Mouse (Mus musculus): ENCODE data around the gene Prpf40b. TPM values are rescaled to one million over a fixed set of nuclear protein-coding genes. Genes with fewer than 3 reads are reported as not detected.
A peak's percentile ranks its signal among the peaks of the same experiment; 100 is the strongest.

Prpf40b gene
- polyA plus RNA-seq, 1 experiment, result 17.9 TPM

DNA sequence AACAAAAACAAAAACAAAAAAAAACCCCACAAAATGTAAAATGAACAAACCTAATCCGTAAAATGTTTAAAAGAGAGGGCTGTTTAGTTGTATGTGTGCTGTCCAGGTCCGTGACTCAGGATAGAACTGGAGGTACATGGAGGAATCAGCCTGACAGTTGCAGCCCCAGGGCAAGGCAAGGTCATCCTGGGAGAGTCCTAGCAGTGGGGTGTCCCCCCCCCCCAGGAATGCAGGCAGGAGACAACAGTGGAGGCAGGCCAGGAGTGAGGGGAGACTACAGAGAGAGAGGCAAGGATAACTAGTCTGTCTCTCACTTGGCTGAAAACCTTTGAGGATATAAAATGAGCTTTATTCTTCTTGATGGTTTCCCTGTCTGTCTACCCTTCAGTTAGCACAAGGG lies 30.5 kb upstream of the Prpf40b start:
- H3K4me3 ChIP-seq (ENCODE audit: insufficient read depth, low read depth, low read length), result no peak overlapping the region
- no peak overlapping the region for H3K27ac ChIP-seq (replicated peaks; ENCODE audit: low read depth, low read length)
- H3K4me1 ChIP-seq (ENCODE audit: control insufficient read depth, insufficient read depth, insufficient read length, low read length), result peaks cover 3% of the 10 kb centered on the region; the same call in 1 of the 2 replicates

DNA sequence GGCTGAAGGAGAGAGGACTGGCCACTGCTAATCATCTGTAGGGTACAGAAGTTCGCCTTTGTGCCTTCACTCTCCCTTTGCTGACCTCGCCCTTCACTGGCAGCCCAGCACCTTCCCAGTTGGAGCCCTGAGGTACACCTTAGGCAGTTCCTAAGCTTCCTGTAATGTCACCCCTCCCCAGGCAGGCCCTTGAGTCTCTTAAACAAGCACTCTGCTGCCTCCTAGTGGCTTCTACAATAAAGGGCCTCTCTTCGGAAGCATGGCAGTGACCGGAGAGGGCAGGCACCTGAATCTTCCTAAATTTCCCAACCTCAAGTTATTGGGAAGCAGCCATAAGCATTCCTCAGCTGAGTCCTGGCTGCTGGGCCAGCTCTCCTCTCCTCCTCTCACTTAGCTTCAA lies 29.2 kb upstream of the Prpf40b start:
- no peak overlapping the region for H3K4me3 ChIP-seq (ENCODE audit: insufficient read depth, low read depth, low read length)
- no peak overlapping the region for H3K27ac ChIP-seq (replicated peaks; ENCODE audit: low read depth, low read length)
- H3K4me1 ChIP-seq (ENCODE audit: control insufficient read depth, insufficient read depth, insufficient read length, low read length), result no peaks in the 10 kb centered on the region

DNA sequence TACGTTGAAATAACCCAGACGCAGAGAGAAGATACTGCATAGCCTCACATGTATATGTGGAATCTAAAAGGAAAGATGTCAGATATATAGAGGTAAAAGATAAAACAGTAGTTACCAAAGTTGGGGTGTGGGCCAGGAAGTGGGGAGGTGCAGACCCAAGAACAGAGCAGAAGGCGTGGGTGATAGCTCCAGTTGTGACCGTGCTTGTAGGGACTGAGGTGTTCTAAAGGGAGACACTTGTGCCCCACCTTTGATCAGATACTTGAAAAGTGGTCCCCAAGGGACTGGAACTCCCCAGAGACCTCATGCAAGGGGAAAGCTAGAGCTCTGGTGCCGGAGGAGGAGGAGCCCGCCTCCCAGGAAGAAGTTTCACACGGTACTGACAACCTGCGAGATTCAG lies 18.8 kb upstream of the Prpf40b start:
- H3K4me3 ChIP-seq (ENCODE audit: insufficient read depth, low read depth, low read length), result no peak overlapping the region
- no peaks in the 10 kb centered on the region for H3K4me1 ChIP-seq (ENCODE audit: control insufficient read depth, insufficient read depth, insufficient read length, low read length)
- no peak overlapping the region for H3K27ac ChIP-seq (replicated peaks; ENCODE audit: low read depth, low read length)

DNA sequence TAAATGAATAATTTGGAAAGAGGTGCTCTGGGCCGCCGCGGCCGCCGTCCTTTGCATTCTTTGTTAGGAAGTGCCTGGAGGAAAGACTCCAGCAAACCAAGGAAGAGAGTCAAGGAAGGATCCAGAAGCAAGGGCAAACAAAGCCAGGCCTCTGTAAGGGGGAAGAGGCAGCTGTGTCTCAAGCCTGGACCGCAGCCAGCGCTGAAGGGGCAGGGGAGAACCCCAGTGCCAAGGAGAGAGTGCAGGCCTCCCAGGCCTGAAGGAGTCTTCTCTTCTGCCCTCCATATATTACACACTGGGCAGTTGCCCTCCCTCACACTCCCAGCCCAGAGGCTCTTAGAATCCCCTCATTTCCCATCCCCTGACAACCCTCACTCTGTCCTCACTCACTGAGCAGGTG lies 16.6 kb upstream of the Prpf40b start:
- no peaks in the 10 kb centered on the region for H3K4me1 ChIP-seq (ENCODE audit: control insufficient read depth, insufficient read depth, insufficient read length, low read length)
- no peak overlapping the region for H3K27ac ChIP-seq (replicated peaks; ENCODE audit: low read depth, low read length)
- no peak overlapping the region for H3K4me3 ChIP-seq (ENCODE audit: insufficient read depth, low read depth, low read length)

DNA sequence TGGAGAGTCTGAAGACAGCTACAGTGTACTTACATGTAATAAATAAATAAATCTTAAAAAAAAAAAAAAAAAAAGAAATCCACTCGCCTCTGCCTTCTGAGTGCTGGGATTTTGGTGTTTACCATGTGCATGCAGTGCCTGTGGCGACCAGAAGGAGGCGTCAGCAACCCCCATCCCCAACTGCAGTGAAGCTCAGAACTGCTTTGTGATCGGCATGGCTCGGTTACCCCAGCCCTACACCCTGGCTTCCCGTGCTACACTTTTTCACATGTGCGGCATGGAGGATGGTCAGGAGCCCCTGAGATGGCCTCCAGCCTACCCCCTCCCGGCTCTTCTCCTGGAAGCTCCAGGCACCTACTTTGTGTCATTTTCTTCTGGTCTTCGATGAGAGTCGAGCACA lies 11.4 kb upstream of the Prpf40b start:
- no peak overlapping the region for H3K27ac ChIP-seq (replicated peaks; ENCODE audit: low read depth, low read length)
- H3K4me3 ChIP-seq (ENCODE audit: insufficient read depth, low read depth, low read length), result no peak overlapping the region
- H3K4me1 ChIP-seq (ENCODE audit: control insufficient read depth, insufficient read depth, insufficient read length, low read length), result no peaks in the 10 kb centered on the region

DNA sequence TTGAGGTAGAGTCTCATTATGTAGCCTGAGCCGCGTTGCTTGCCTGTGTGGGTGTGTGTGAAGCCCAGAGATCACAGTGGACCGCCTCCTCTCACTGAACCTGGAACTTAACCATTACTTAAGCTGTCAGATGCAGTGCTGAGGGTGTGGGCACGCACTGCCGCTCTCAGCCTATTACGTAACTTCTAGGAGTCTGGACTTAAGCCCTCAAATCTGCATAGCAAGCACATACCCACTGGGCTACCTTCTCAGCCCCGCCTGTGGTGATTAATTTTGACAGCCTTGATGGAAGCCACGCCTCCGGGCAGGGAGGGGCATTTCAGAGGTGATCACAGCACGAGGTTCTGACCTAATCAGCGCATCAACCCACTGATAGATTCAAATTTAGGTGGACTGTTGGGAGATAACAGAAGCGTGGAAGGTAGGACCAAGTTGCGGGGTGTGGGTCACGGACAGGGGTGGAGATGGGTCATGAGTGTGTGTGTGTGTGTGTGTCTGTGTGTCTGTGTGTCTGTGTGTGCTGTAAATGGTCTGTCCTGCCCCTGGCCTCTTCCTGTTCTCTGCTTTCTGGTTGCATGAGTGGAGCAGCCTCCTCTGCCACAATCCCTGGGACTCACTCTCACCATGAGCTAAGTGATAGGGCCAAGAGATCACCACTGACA lies 10.2 kb upstream of the Prpf40b start:
- Histone ChIP-seq H3K4me1 (ENCODE audit: control insufficient read depth, insufficient read depth, insufficient read length, low read length) (no peaks in the 10 kb centered on the region), H3K27ac (replicated peaks; ENCODE audit: low read depth, low read length) (no peak overlapping the region)

DNA sequence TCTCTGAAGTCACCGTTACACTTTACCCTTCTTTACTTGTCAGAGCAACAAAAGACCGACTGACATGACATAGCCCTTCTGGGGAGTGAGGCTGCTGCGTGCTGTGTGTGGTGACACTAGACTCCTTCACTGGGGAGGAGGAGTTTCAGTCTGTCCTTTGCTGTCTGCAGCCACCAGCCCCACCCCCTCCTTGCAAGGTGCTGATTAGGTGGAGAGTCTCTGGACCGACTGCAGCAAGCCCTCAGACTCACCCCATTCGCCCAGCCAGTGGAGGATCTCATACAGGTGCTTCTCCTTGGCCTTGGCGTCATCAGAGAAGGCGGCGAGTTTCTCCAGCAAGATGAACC lies 9.7 kb upstream of the Prpf40b start:
- Histone ChIP-seq H3K4me1 (ENCODE audit: control insufficient read depth, insufficient read depth, insufficient read length, low read length) (no peaks in the 10 kb centered on the region), H3K4me3 (ENCODE audit: insufficient read depth, low read depth, low read length) (no peak overlapping the region), H3K27ac (replicated peaks; ENCODE audit: low read depth, low read length) (no peak overlapping the region)

More for the DNA sequence above, 10.2 kb upstream of the Prpf40b start:
- no peak overlapping the region for H3K4me3 ChIP-seq (ENCODE audit: insufficient read depth, low read depth, low read length)

DNA sequence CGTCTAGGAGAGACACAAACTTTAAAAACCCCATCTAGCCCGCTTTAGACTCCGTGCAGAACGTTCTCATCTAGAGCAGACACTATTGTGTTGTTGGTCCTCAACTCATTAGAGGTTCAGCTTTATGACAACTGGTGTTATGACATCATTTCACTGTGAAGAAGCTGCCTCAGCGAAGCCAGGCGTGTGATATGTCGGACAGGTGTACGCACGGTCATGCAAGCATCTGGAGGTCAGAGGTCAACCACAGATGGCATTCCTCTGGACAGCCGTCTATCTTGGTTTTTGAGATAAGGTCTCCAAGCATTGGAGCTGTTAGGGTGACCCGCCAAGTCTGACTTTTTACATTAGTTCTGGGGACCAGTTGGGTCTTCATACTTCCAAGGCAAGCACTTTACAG lies 4.3 kb upstream of the Prpf40b start:
- H3K4me1 ChIP-seq (ENCODE audit: control insufficient read depth, insufficient read depth, insufficient read length, low read length), result no peaks in the 10 kb centered on the region
- H3K4me3 ChIP-seq (ENCODE audit: insufficient read depth, low read depth, low read length), result no peak overlapping the region
- no peak overlapping the region for H3K27ac ChIP-seq (replicated peaks; ENCODE audit: low read depth, low read length)

DNA sequence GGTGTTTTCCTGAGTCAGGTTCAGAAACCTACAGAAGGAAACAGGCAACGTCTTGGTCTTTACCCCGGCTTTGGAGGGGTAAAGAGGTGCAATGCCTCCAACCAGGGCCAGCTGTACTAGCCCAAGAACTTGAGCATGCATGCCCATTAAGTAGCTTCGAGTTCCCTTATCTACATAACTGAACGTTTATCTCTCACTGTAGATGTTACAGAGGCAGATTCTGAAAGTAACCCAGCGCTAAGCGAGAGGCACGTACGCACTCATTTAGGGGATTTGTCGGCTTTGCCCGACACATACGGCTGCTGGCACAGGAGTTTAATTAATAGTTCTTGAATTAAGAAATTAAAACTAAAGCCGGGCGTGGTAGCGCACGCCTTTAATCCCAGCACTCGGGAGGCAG lies 600 bp upstream of the Prpf40b start:
- Histone ChIP-seq H3K4me3 (ENCODE audit: insufficient read depth, low read depth, low read length) (peak overlapping the region; percentile 82), H3K27ac (replicated peaks; ENCODE audit: low read depth, low read length) (no peak overlapping the region)

DNA sequence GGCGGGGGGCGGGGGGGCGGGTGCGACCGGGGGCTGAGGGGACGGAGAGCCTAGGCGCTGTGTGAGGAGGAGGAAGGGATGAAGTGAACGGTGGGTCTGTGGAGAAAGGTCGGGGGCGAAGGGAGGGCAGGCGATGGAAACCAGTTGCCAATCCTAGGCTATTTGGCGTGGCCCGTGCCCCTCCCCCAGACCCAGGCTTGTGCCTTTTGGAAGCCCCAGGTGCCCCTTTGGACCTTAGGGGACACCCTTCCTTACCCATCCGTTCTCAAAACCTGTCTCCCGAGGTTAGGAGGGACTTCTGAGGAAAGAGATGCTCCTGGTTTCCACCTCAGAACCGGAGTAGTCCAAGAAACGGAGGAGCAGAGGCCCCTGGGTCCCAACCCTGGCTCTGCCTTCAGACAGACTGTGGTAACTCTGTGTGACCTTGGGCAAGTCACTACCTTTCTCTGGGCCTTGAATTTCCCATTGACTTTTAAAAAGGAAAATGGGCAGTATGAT lies 646 bp downstream of the Prpf40b start, which contains the start of gene Fam186b:
TSS of gene Fam186b (minus strand) at position 405 of the 498 bp plus-strand sequence.
- H3K27ac ChIP-seq (replicated peaks; ENCODE audit: low read depth, low read length), result peak within 1 kb of the TSS; percentile 23
- H3K4me1 ChIP-seq (ENCODE audit: control insufficient read depth, insufficient read depth, insufficient read length, low read length), result no peaks in the 10 kb centered on the region
- H3K4me3 ChIP-seq (ENCODE audit: insufficient read depth, low read depth, low read length), result peak within 1 kb of the TSS; percentile 82

More for the DNA sequence above, 600 bp upstream of the Prpf40b start:
- H3K4me1 ChIP-seq (ENCODE audit: control insufficient read depth, insufficient read depth, insufficient read length, low read length), result no peaks in the 10 kb centered on the region

DNA sequence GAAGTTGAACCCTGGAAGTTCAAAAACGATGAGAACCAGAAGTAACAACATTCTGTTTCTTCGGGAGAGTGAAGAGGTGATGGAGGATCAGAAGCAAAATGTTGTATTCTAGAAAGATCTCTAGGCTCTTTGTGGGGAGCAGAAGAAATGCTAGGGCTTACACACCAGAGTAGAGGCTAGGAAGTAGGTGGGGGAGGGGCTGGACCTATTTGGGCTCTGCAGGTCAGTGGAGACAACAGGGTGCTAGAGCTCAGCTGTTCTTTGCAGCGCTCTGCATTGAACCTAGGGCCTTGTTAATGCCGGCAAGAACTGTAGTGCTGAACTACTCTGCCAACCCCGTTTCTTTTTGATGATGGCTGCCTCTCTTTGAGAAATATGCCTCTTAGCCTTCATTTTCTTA lies 1.3 kb downstream of the Prpf40b start:
- no peaks in the 10 kb centered on the region for H3K4me1 ChIP-seq (ENCODE audit: control insufficient read depth, insufficient read depth, insufficient read length, low read length)
- H3K27ac ChIP-seq (replicated peaks; ENCODE audit: low read depth, low read length), result no peak overlapping the region
- peak overlapping the region; percentile 82; the same call in 1 of the 2 replicates for H3K4me3 ChIP-seq (ENCODE audit: insufficient read depth, low read depth, low read length)

DNA sequence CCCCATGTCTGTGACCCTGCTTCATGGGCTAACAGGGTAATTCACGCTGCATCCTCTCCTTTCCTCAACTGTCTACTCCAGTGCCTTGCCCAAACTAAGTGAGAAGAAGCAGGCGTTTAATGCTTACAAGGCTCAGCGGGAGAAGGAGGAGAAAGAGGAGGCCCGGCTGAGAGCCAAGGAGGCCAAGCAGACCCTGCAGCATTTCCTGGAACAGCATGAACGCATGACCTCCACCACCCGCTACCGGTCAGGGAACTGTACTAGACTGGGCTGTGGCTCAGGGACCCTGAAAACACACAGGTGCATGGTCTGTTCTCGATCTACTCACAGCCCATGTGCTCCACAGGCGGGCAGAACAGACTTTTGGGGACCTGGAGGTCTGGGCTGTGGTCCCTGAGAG lies 12.6 kb downstream of the Prpf40b start:
- Histone ChIP-seq H3K27ac (replicated peaks; ENCODE audit: low read depth, low read length) (no peak overlapping the region), H3K4me1 (ENCODE audit: control insufficient read depth, insufficient read depth, insufficient read length, low read length) (no peaks in the 10 kb centered on the region), H3K4me3 (ENCODE audit: insufficient read depth, low read depth, low read length) (no peak overlapping the region)

DNA sequence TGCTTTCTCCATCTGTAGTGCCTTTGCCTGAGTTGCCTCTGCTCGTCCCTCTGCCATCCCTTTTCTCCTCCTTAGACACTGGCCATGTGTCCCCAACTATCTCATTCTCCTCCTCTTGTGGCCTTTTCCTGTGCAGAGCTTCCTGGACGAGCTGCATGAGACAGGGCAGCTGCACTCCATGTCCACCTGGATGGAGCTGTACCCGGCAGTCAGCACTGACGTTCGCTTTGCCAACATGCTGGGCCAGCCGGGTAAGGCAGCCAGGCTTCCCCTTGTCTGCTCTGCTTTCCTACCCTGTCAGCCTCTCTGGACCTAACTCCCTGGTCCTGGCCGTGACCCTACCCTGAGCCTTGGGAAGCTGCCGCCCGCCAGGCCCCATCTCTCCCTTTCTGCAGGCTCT lies 14.7 kb downstream of the Prpf40b start:
- H3K27ac ChIP-seq (replicated peaks; ENCODE audit: low read depth, low read length), result no peak overlapping the region
- H3K4me1 ChIP-seq (ENCODE audit: control insufficient read depth, insufficient read depth, insufficient read length, low read length), result peaks cover 8% of the 10 kb centered on the region
- H3K4me3 ChIP-seq (ENCODE audit: insufficient read depth, low read depth, low read length), result no peak overlapping the region

DNA sequence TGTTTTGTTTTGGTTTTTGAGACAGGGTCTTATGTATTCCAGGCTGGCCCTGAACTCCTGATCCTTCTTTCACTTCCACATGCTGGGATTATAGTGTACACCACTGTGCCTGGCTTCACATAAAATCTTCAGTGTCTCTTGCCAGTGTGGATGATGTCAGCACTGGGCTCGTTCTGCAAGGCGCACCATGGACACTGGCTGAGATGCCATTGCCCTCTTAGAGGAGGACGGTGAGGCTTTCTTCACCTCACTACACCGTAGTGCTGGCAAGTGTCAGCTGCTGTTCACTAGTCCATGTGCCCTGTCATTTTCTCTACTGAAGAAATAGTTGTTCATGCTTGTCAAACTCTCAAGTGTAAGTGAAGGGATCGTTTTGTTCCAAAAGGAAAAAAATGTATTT lies 15.7 kb downstream of the Prpf40b start:
- Histone ChIP-seq H3K4me3 (ENCODE audit: insufficient read depth, low read depth, low read length) (no peak overlapping the region), H3K4me1 (ENCODE audit: control insufficient read depth, insufficient read depth, insufficient read length, low read length) (peaks cover 14% of the 10 kb centered on the region), H3K27ac (replicated peaks; ENCODE audit: low read depth, low read length) (no peak overlapping the region)

DNA sequence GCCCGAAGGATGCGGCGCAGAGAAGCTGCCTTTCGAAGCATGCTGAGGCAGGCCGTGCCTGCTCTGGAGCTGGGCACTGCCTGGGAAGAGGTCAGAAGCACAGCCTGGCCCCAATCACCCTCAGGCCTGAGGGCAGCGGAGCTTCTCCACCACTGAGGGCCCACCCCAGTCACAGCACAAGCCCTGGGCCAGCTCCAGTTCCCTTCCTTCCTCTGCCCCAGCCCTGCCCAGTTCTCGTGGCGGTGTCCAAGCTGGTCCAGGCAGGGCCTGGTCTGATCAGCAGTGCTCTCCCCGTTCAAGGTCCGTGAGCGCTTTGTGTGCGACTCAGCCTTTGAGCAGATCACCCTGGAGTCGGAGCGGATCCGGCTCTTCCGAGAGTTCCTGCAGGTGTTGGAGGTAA lies 20.0 kb downstream of the Prpf40b start:
- Histone ChIP-seq H3K4me3 (ENCODE audit: insufficient read depth, low read depth, low read length) (no peak overlapping the region), H3K4me1 (ENCODE audit: control insufficient read depth, insufficient read depth, insufficient read length, low read length) (peaks cover 36% of the 10 kb centered on the region), H3K27ac (replicated peaks; ENCODE audit: low read depth, low read length) (peak overlapping the region; percentile 91; the same call in 1 of the 2 replicates)
